Mouse (Mus musculus): ENCODE data around the gene Itga9.

DNA sequence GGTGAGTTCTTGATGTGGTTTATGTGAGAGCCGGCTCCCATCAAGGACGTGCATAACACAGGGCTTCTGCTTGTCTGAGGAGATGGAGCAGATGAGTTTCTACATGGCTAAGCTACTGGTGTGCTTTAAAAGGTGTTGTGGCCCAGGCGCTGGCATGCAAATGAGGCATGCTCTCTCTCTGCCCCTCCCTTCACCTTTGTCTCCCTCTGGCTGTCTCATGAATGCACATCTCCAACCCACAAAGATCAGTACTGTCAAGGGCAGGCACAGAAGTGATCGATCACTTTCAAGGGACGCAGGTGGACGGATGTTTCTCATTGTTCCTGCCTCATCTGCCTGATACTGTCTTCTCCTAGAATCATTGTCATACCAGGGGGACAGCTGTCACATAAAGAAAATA lies 57.4 kb downstream of the Itga9 start:
- no peak for TF ChIP-seq POLR2A (IDR thresholded peaks at IDR 0.05; ENCODE audit: control insufficient read depth, low read depth, low read length)
- TF ChIP-seq CTCF (IDR thresholded peaks at IDR 0.05; ENCODE audit: control insufficient read depth, insufficient read depth, insufficient replicate concordance, low read depth, low read length), result no peak
